Mouse (Mus musculus): ENCODE results near the gene Extl2.

Gene Extl2

GRCm38 (mm10) chr3:116006978-116007940, at the start of gene Extl2, which contains the start of gene Slc30a7:
Gene Extl2 (plus strand): TSS chr3:116007462.
Gene Slc30a7 (minus strand): TSS chr3:116007406.
- peak; percentile 64 for DNase-seq (ENCODE audit: low read depth, low spot score)

DNA sequence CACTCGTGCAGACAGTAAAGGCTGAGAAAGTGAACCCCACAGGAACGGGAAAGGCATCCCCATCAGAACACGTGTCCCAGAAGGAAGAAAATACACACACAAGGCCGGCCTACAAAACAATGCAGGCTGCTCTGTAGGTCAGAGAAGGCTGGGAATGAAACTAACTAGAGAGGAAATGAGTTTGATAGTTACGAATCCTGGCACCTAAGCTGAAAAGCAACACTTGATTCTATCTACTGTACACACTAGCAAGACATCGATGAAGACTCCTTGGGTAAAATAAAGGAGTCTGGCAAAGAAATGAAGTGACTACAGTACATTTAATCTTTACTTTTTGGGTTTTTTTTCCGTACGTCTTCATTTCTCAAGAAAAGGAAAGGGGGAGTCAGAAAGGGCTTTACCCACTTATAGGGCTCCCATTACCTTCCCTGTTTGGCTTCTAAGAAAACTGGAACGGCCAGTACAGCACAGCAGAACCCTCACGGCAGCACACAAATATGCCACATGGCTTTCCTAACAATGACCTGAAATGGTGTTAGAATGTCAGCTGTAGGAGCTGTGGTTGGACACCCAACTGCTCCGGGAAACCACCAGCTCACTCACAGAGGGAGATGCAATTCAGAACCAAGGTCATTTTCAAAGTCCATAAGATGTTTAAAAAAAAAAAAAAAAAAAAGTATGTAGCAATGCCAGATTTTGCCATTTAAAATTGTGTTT, 45.8 kb upstream of the Extl2 start:
- DNase-seq (ENCODE audit: low read depth, low spot score) = no peak

GRCm38 (mm10) chr3:115962028-115962415, 45.2 kb upstream of the Extl2 start:
- no peak for DNase-seq (ENCODE audit: low read depth, low spot score)

GRCm38 (mm10) chr3:115963597-115963996, 43.7 kb upstream of the Extl2 start:
- no peak for DNase-seq (ENCODE audit: low read depth, low spot score)

DNA sequence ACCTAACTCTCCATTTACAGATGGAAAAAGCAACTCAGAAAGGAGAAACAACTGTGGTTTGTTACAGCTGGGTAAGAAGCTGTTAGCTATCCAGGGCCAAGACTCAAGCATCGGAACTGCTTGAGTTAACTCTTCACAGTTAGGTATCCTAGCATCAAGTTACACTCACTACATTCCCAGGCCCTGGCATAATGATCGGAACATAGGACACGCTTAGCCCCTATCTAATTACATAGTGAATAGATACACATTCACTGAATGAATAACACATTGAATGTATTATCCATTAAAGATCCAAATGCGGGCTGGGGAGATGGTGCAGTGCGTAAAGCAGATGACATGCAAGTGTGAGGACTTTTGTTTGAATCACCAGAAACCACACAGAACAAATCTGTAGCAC, 43.2 kb upstream of the Extl2 start:
- no peak for DNase-seq (ENCODE audit: low read depth, low spot score)

- DNase-seq (ENCODE audit: low read depth, low spot score) = no peak
Observed at GRCm38 (mm10) chr3:115968745-115969530, 38.3 kb upstream of the Extl2 start.

DNA sequence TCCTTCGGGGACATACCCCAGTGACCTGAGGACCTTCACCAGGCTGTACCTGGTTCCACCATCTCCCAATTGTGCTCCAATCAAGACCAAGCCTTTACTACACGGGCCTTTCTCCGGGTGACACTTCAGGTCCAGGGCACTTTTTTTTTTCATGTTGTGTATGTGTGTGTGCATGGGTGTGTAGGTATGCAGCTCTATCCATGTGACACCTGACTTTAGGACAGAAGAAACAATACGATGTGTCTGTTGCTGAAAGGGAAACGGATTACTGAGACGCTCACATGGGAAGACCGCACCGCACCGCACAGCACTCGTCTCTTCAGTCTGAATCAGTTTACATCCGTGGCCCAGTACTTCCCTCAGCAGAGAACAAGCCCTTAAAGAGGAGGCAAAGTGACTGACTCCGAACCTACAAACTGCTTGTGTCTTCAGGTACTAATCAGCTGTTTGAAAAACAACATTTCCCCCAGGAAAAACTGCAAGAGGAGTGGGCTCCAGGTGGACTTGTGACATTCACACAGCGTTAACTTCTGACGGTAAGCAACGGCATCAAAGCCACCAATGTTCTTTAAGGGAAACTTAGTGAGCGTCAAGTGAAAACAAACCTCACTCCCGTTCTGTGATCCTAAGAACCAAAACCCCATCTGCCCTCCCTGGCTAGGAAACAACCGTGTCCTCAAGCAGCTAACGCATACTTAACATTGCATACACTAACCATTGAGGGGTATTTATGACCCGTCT, 36.0 kb upstream of the Extl2 start:
- no peak for DNase-seq (ENCODE audit: low read depth, low spot score)

DNA sequence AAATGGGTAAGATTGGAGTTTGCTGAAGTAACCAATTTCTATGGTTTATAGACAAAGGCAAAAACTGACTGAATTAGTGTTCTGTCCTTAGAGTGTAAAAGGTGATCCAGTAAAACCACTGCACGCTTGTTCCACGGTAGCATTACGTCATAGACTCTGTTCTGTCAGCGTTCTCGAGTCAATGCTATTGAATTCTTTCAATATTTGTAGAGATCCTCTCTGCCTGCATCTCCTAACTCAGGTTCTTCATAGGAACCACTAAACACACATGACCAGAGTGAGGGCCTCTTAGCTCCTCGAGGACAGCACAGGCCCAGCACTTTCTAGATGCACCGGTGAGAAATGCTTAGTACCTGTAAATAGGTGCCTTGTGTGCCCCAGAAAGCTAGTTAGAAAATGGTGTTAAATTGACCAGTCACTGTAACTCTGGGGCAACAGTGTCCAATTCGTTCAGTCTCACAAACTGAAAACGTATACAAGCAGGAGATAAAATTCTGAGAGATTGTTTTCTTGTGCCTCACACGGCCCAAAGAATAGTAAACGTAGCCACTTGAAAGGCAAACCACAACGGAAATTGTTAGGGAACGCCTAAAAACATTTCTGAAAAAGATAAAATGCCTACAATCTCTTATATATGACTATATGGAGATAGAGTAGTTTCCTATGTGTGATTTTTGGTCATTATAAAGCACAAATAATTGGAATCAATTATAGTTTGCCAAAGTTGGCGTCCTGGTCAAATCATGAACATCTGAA, 35.2 kb upstream of the Extl2 start:
- no peak for DNase-seq (ENCODE audit: low read depth, low spot score)

- no peak for DNase-seq (ENCODE audit: low read depth, low spot score)
Observed at GRCm38 (mm10) chr3:115974228-115974627, 33.0 kb upstream of the Extl2 start.

- DNase-seq (ENCODE audit: low read depth, low spot score) = no peak
Observed at GRCm38 (mm10) chr3:115974995-115975394, 32.3 kb upstream of the Extl2 start.

GRCm38 (mm10) chr3:115979000-115979399, 28.3 kb upstream of the Extl2 start:
- DNase-seq (ENCODE audit: low read depth, low spot score) = peak; percentile 10

GRCm38 (mm10) chr3:115983217-115983616, 24.0 kb upstream of the Extl2 start:
- no peak for DNase-seq (ENCODE audit: low read depth, low spot score)

- DNase-seq (ENCODE audit: low read depth, low spot score) = no peak
Observed at GRCm38 (mm10) chr3:115984653-115985052, 22.6 kb upstream of the Extl2 start.

GRCm38 (mm10) chr3:115985183-115985892, 21.9 kb upstream of the Extl2 start:
- no peak for DNase-seq (ENCODE audit: low read depth, low spot score)

- no peak for DNase-seq (ENCODE audit: low read depth, low spot score)
Observed at GRCm38 (mm10) chr3:115992103-115992502, 15.2 kb upstream of the Extl2 start.

- DNase-seq (ENCODE audit: low read depth, low spot score) = no peak
Observed at GRCm38 (mm10) chr3:115992588-115992987, 14.7 kb upstream of the Extl2 start.

DNA sequence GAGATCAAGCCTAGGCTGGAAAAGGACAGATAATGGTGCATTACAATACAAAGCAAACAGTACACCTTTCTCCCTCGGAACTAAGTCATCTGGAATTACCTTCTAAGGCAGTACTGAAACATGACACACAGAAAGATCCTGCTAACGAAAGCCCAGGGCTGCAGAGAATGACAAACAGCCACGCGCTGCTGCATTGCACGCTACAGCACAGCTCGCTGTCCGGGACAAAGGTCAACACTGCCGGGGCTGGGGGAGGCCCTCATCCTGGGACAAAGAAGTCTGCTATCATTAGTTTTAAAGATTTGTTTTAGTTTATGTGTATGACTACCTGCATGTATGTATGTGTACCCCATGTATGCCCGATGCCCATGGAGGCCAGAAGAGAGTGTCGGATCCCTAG, 14.2 kb upstream of the Extl2 start:
- DNase-seq (ENCODE audit: low read depth, low spot score) = no peak

GRCm38 (mm10) chr3:115996929-115997328, 10.3 kb upstream of the Extl2 start:
- DNase-seq (ENCODE audit: low read depth, low spot score) = no peak

DNA sequence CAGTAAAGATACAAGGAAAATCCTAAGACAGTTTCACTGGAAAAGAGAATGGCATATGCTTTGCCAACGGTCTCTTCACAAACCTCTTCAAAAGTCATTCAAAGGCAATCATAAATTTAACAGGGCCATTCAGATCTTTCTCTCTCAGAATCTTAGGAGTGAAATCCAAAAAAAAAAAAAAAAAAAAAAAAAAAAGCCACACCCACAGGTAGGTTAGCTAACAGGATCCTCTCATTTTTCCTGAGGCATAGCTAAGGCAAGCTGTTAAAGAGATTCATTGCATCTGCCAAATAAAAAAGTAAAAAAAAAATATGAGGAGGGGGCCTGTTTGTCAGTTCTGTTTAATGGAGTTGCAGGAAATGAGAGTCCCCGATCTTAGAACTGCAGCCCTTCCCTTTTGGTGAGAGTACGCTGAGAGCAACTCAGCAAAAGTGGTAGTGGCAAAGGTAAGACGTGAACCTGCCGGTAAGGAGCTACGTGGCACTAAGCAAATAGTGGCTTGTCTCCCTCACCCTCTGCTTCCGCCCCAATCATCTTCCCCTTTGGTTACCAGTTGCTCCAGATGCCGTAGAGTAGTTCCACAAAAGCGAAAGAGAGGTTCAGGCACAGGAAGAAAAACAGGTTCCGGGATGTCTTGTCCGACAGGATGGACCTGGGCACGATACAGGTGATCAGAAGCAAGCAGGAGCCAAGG, 831 bp upstream of the Extl2 start:
- DNase-seq (ENCODE audit: low read depth, low spot score) = no peak

Data from brain, embryonic 18.5 days (tissue).